Mouse (Mus musculus) midbrain, embryonic 14.5 days (tissue): ENCODE measurements around the gene Esp6. TPM values are rescaled to one million over a fixed set of nuclear protein-coding genes. Genes with fewer than 3 reads are reported as not detected.
"Not testable (repeated sequence)": the region's sequence is repeated elsewhere in the genome, so short reads cannot be mapped to it uniquely, and the experiment has no call there.

Experiments
- ATAC-seq: fragments of 200-750 bp; cut with Nextera tagmentation; 2 replicates; pipeline ENCODE4 v1.8.0; 2017; ENCODE audit warnings: moderate number of reproducible peaks, moderate library complexity; ENCODE audit not compliant: low FRiP score, low TSS enrichment
- DNase-seq: peaks from one replicate; pipeline ENCODE4 v3.0.0-alpha.2; 2015
- H3K27ac ChIP-seq: fragments of 300-500 bp; sonication (generic); replicated peaks from 2 replicates; pipeline ENCODE4 v1.5.1; 2014; ENCODE audit warnings: mild to moderate bottlenecking, low read depth, low read length, moderate library complexity
- H3K27me3 ChIP-seq: fragments of 300-500 bp; sonication (generic); 2 replicates; pipeline ENCODE4 v1.6.1; 2014; ENCODE audit warnings: low read length, control low read depth, mixed read lengths; ENCODE audit not compliant: control insufficient read depth, insufficient read depth
- H3K36me3 ChIP-seq: fragments of 300-500 bp; sonication (generic); 2 replicates; pipeline ENCODE4 v1.6.1; 2014; ENCODE audit warnings: low read length, control low read depth; ENCODE audit not compliant: control insufficient read depth, insufficient read depth
- H3K4me1 ChIP-seq: fragments of 300-500 bp; sonication (generic); 2 replicates; pipeline ENCODE4 v1.6.1; 2014; ENCODE audit warnings: mild to moderate bottlenecking, antibody characterized with exemption, low read length, control low read depth; ENCODE audit not compliant: control insufficient read depth, insufficient read depth
- H3K4me2 ChIP-seq: fragments of 300-500 bp; sonication (generic); 2 replicates; pipeline ENCODE4 v1.6.1; 2014; ENCODE audit warnings: mild to moderate bottlenecking, low read length, moderate library complexity
- H3K4me3 ChIP-seq: fragments of 300-500 bp; sonication (generic); replicated peaks from 2 replicates; pipeline ENCODE4 v1.5.1; 2014; ENCODE audit warnings: low read depth, low read length
- H3K9ac ChIP-seq: fragments of 300-500 bp; sonication (generic); replicated peaks from 2 replicates; pipeline ENCODE4 v1.6.1; 2014; ENCODE audit warnings: mild to moderate bottlenecking, low read length, moderate library complexity
- H3K9me3 ChIP-seq: fragments of 300-500 bp; sonication (generic); 2 replicates; pipeline ENCODE4 v1.6.1; 2016; ENCODE audit warnings: low read length, control low read depth, mixed read lengths; ENCODE audit not compliant: control insufficient read depth
- WGBS: fragments of 180-500 bp; shearing (Covaris S2); extraction: QIAGEN DNeasy Blood & Tissue Kit; methylation state at CpG from one replicate; pipeline ENCODE4 v1.1.7; 2014; 5-methylcytosine and 5-hydroxymethylcytosine counted together
- polyA plus RNA-seq: library from polyadenylated mRNA; unstranded; fragments of >200 nt; fragmentation: Nextera tagmentation; extraction: Ambion mirVana; gene quantifications from 2 replicates; pipeline ENCODE4 v1.2.1, GENCODE M21; 2014

Gene Esp6
- polyA plus RNA-seq, result not detected in 2 replicates

DNA sequence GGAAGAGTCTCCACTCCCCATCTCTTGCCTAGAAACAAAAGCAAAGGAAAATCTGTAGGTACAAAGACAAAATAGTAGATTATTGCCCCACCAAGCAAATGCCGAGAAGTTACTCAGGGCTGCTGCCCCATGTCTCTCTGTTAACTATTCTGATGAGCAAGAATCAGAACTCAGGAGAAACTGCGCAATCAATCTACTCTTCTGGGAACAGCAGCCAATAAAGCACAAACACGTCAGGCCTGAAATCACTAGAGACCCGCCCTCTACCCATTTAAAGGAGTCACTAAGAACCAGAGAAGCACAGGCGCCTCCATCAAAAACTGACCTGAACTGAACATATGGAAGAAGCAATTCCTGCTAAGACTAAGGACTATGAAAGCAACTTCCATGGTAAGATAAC, at the start of gene Esp6:
Gene Esp6, plus strand, starts transcription at position 301 of the 400 bp plus-strand sequence.
- H3K36me3 ChIP-seq, result no peaks in the 10 kb centered on the region
- no peaks in the 10 kb centered on the region for H3K9me3 ChIP-seq
- H3K27ac ChIP-seq, result no peak within 1 kb of the TSS
- no peak within 1 kb of the TSS for H3K4me3 ChIP-seq
- ATAC-seq, result no peak
- H3K4me1 ChIP-seq, result no peaks in the 10 kb centered on the region
- H3K9ac ChIP-seq, result no peak within 1 kb of the TSS
- no peak within 1 kb of the TSS for H3K4me2 ChIP-seq
- WGBS, result 90% methylated on average over 5 of the region's 5 CpGs
- DNase-seq, result no peak
- no peaks in the 10 kb centered on the region for H3K27me3 ChIP-seq

DNA sequence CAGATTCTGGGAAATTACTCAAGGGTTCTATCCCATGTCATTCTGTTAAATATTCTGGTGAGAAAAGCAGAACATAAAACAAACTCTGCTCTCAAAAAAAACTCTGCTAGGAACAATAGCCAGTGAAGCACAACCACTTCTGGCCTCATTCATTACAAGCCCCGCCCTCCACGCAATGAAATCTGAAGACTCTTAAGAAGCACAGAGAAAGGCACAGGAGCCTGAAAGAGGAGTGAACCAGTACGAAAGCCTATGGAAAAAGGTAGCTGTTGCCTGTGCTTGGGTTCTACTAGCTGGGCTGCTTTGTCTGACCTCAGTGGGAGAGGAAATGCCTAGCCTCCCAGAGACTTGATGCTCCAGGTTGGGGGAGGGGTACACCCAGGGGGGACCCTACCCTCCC, 41.5 kb upstream of the Esp6 start, which contains the start of gene Esp8:
Gene Esp8, plus strand, starts transcription at position 205 of the 400 bp plus-strand sequence.
- Histone ChIP-seq H3K36me3 (no peaks in the 10 kb centered on the region), H3K4me1 (no peaks in the 10 kb centered on the region), H3K4me3 (no peak within 1 kb of the TSS), H3K9me3 (no peaks in the 10 kb centered on the region), H3K9ac (no peak within 1 kb of the TSS), H3K27me3 (no peaks in the 10 kb centered on the region), H3K27ac (no peak within 1 kb of the TSS), H3K4me2 (no peak within 1 kb of the TSS)
- ATAC-seq (no peak), DNase-seq (peak; percentile 0)
- 27% methylated on average over 3 of the region's 3 CpGs for WGBS

DNA sequence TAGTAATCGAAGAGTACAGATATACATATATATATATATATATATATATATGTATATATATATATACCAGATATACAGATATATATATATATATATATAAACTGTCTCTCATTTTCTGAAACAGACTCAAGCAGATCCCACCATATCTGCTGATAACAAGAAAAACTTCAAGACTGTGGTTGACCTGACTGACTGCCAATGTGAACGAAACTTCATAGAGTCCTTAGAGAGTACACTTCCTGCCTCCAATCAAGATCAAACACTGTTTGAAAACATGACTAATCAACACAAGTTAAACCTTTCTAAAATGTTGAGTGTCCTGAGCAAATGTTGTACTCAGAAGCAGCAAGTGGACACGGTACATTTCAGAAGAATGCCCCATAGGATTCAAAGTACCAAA, 31.5 kb upstream of the Esp6 start:
- Histone ChIP-seq H3K4me1 (no peaks in the 10 kb centered on the region), H3K4me3 (no peak overlapping the region), H3K9me3 (no peaks in the 10 kb centered on the region), H3K4me2 (no peak overlapping the region), H3K27ac (no peak overlapping the region), H3K27me3 (no peaks in the 10 kb centered on the region), H3K9ac (no peak overlapping the region), H3K36me3 (no peaks in the 10 kb centered on the region)
- ATAC-seq (no peak), DNase-seq (no peak)
- 80% methylated on average over 3 of the region's 3 CpGs for WGBS

DNA sequence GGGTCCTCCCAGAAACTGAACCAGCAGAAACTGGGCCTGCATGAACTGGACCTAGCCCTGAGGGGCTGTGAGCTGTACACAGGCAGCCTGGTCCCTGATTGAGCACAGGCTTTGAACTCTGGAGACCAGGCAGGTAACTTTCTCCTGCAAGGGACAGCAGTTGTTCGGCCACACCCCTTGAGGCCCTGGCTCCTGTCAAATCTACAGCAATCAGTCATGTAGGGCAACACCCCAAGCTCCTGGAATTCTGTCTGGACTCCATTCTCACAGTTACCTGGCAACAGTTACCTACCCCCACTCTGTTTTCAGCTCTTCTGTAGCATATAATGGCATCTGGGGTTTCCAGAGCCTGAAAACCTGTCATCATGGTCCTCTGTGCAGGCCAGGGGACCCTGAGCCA, 30.2 kb upstream of the Esp6 start:
- 92% methylated on average over 1 of the region's 1 CpGs for WGBS
- Histone ChIP-seq H3K4me1 (no peaks in the 10 kb centered on the region), H3K27ac (no peak overlapping the region), H3K9me3 (no peaks in the 10 kb centered on the region), H3K27me3 (no peaks in the 10 kb centered on the region), H3K4me3 (no peak overlapping the region), H3K4me2 (no peak overlapping the region), H3K36me3 (no peaks in the 10 kb centered on the region), H3K9ac (no peak overlapping the region)
- no peak; the same call in 1 of the 2 replicates for ATAC-seq
- DNase-seq, result no peak

DNA sequence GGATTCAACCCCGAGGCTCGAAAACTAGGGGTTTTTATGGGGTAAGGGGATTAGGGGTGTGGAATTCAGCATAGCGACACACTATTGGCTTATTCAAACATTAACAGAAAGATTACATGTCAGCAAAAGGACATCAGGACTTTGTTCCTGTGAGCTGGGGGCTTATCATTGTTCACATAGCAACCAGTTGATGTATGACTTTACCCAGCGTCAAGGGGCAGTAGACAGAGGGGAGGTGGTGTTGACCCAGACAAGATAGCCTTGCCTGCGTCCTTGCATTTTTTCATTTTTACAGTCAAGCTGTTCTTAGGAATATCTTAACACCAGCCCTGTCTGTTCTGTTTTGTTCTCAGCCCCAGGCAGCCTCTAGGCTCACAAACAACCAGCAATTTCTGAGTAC, 14.3 kb upstream of the Esp6 start:
- WGBS, result 72% methylated on average over 5 of the region's 5 CpGs
- DNase-seq, H3K27me3 ChIP-seq, H3K27ac ChIP-seq, ATAC-seq, H3K9me3 ChIP-seq, H3K36me3 ChIP-seq, H3K4me2 ChIP-seq, H3K9ac ChIP-seq, H3K4me1 ChIP-seq, H3K4me3 ChIP-seq: not testable (repeated sequence)

GRCm38 (mm10) chr17:40553470-40553869, 7.8 kb upstream of the Esp6 start:
- Histone ChIP-seq H3K27ac (no peak overlapping the region), H3K9me3 (no peaks in the 10 kb centered on the region), H3K36me3 (no peaks in the 10 kb centered on the region), H3K4me2 (no peak overlapping the region), H3K4me3 (no peak overlapping the region), H3K9ac (no peak overlapping the region), H3K27me3 (no peaks in the 10 kb centered on the region), H3K4me1 (no peaks in the 10 kb centered on the region)
- DNase-seq (no peak), ATAC-seq (no peak)
- 90% methylated on average over 1 of the region's 1 CpGs for WGBS

DNA sequence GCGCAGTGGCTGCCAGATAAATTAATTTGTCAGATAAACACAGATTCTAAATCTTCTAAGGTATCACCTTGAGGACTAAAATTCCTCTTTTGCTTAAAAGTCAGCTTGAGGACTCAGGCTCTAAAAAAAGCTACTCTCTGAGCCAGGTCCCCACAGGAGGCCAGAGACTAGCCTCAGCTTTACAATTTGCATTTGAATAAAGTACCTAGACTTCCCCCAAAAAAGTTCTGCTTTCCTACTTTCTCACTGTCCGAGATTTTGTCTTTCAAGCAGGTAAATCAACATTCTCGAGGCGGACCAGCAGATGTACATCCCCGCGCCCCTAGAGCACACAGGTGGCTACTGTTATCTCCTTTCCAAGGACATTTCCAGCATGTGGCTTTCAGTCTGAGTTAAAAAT, 22.6 kb downstream of the Esp6 start:
- not testable (repeated sequence) for H3K4me2 ChIP-seq, H3K27me3 ChIP-seq, H3K27ac ChIP-seq, H3K36me3 ChIP-seq, H3K4me3 ChIP-seq, DNase-seq, H3K4me1 ChIP-seq, H3K9me3 ChIP-seq, H3K9ac ChIP-seq, ATAC-seq
- 37% methylated on average over 6 of the region's 6 CpGs for WGBS

GRCm38 (mm10) chr17:40591297-40591696, 30.0 kb downstream of the Esp6 start:
- H3K4me3 ChIP-seq, result no peak overlapping the region
- no peak for ATAC-seq
- H3K9me3 ChIP-seq, result no peaks in the 10 kb centered on the region
- H3K9ac ChIP-seq, result no peak overlapping the region
- no peaks in the 10 kb centered on the region for H3K36me3 ChIP-seq
- H3K27ac ChIP-seq, result no peak overlapping the region
- no peaks in the 10 kb centered on the region for H3K27me3 ChIP-seq
- no peaks in the 10 kb centered on the region for H3K4me1 ChIP-seq
- DNase-seq, result no peak
- no peak overlapping the region for H3K4me2 ChIP-seq

GRCm38 (mm10) chr17:40598294-40598693, 37.0 kb downstream of the Esp6 start, which contains the start of gene Esp4:
Gene Esp4 (plus strand): TSS chr17:40598594.
- no peak for ATAC-seq
- no peak within 1 kb of the TSS for H3K4me2 ChIP-seq
- no peak for DNase-seq
- H3K36me3 ChIP-seq, result no peaks in the 10 kb centered on the region
- no peaks in the 10 kb centered on the region for H3K9me3 ChIP-seq
- H3K4me3 ChIP-seq, result no peak within 1 kb of the TSS
- H3K9ac ChIP-seq, result no peak within 1 kb of the TSS
- H3K27me3 ChIP-seq, result no peaks in the 10 kb centered on the region
- no peak within 1 kb of the TSS for H3K27ac ChIP-seq
- H3K4me1 ChIP-seq, result no peaks in the 10 kb centered on the region
